Mouse (Mus musculus) midbrain, embryonic 16.5 days (tissue): ENCODE data around the gene Gm20388. TPM values are rescaled to one million over a fixed set of nuclear protein-coding genes. Genes with fewer than 3 reads are reported as not detected.

Source experiments
- ATAC-seq: fragments of 200-750 bp; cut with Nextera tagmentation; 2 replicates; pipeline ENCODE4 v1.8.0; 2017; ENCODE audit warnings: moderate TSS enrichment
- H3K27ac ChIP-seq: fragments of 300-500 bp; sonication (generic); 2 replicates; pipeline ENCODE4 v1.5.1; 2014; ENCODE audit warnings: mild to moderate bottlenecking, low read length, mixed read lengths
- H3K27me3 ChIP-seq: fragments of 300-500 bp; sonication (generic); 2 replicates; pipeline ENCODE4 v1.6.1; 2014; ENCODE audit warnings: low read depth, low read length, mixed read lengths; ENCODE audit not compliant: control insufficient read depth, insufficient read depth
- H3K36me3 ChIP-seq: fragments of 300-500 bp; sonication (generic); 2 replicates; pipeline ENCODE4 v1.6.1; 2014; ENCODE audit warnings: mild to moderate bottlenecking, low read length, moderate library complexity, mixed read lengths; ENCODE audit not compliant: control insufficient read depth, insufficient read depth
- H3K4me1 ChIP-seq: fragments of 300-500 bp; sonication (generic); 2 replicates; pipeline ENCODE4 v1.6.1; 2014; ENCODE audit warnings: mild to moderate bottlenecking, low read length, mixed read lengths; ENCODE audit not compliant: control insufficient read depth, insufficient read depth
- H3K4me2 ChIP-seq: fragments of 300-500 bp; sonication (generic); 2 replicates; pipeline ENCODE4 v1.6.1; 2014; ENCODE audit warnings: mild to moderate bottlenecking, low read length, mixed read lengths
- H3K4me3 ChIP-seq: fragments of 300-500 bp; sonication (generic); 2 replicates; pipeline ENCODE4 v1.5.1; 2014; ENCODE audit warnings: low read depth, mild to moderate bottlenecking, low read length, moderate library complexity, mixed read lengths
- H3K9ac ChIP-seq: fragments of 300-500 bp; sonication (generic); 2 replicates; pipeline ENCODE4 v1.6.1; 2014; ENCODE audit warnings: low read depth, low read length, mixed read lengths
- H3K9me3 ChIP-seq: fragments of 300-500 bp; sonication (generic); replicated peaks from 2 replicates; pipeline ENCODE4 v1.6.1; 2014; ENCODE audit warnings: mild to moderate bottlenecking, low read length, mixed read lengths; ENCODE audit not compliant: control insufficient read depth, poor library complexity, severe bottlenecking
- WGBS: fragments of 180-500 bp; shearing (Covaris S2); extraction: QIAGEN DNeasy Blood & Tissue Kit; methylation state at CpG from one replicate; pipeline ENCODE4 v1.1.7; 2014; 5-methylcytosine and 5-hydroxymethylcytosine counted together
- polyA plus RNA-seq: library from polyadenylated mRNA; unstranded; fragments of >200 nt; fragmentation: Nextera tagmentation; extraction: Ambion mirVana; gene quantifications from 2 replicates; pipeline ENCODE4 v1.2.1, GENCODE M21; 2015

Gm20388 gene
- polyA plus RNA-seq, 1 experiment from 2014 or later, result 7.5 TPM

- Histone ChIP-seq H3K36me3 (no peaks in the 10 kb centered on the region), H3K27ac (no peak overlapping the region), H3K9ac (no peak overlapping the region), H3K4me1 (no peaks in the 10 kb centered on the region), H3K9me3 (no peaks in the 10 kb centered on the region), H3K27me3 (peaks cover 1% of the 10 kb centered on the region), H3K4me2 (no peak overlapping the region), H3K4me3 (no peak overlapping the region)
- ATAC-seq, result no peak
- 12% methylated on average over 4 of the region's 4 CpGs for WGBS
Measured at GRCm38 (mm10) chr8:123110649-123111048, 3200.0 kb downstream of the Gm20388 start.

- Histone ChIP-seq H3K9me3 (no peaks in the 10 kb centered on the region), H3K27ac (no peak overlapping the region), H3K4me3 (no peak overlapping the region), H3K36me3 (no peaks in the 10 kb centered on the region), H3K4me2 (no peak overlapping the region), H3K4me1 (peaks cover 6% of the 10 kb centered on the region; the same call in 1 of the 2 replicates), H3K9ac (no peak overlapping the region), H3K27me3 (peaks cover 14% of the 10 kb centered on the region)
- ATAC-seq, result no peak
- 83% methylated on average over 9 of the region's 9 CpGs for WGBS
Measured at GRCm38 (mm10) chr8:123112892-123113291, 3202.3 kb downstream of the Gm20388 start.

DNA sequence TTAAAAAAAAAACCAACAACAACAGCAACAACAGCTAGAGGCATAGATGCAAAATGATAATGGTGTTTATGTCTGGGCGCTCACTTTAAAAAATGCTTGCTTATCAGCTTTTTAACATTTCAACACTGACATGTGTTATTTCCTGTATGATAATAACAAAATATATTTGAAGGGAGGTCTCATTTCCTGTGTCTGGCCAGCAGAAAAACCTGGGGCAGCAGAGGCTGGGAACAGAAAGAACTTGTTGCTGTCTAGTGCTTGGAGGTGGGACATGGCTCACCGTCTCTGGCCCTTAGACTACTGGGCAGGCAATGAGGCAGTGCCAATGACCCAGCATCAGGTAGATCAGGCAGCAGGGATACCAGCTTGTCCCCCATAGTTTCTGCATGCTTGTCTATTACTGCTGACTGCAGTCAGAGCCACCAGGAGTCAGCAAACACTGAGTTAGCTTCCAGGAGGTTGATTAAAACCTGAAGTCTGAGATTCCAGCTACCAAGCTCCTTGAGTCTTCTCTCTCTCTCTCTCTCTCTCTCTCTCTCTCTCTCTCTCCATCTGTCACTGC, 3203.3 kb downstream of the Gm20388 start:
- peaks cover 24% of the 10 kb centered on the region for H3K27me3 ChIP-seq
- ATAC-seq, result no peak
- H3K4me1 ChIP-seq, result peaks cover 8% of the 10 kb centered on the region; the same call in 1 of the 2 replicates
- H3K9me3 ChIP-seq, result no peaks in the 10 kb centered on the region
- H3K4me3 ChIP-seq, result no peak overlapping the region
- H3K4me2 ChIP-seq, result no peak overlapping the region
- 71% methylated on average over 2 of the region's 2 CpGs for WGBS
- H3K36me3 ChIP-seq, result no peaks in the 10 kb centered on the region
- no peak overlapping the region for H3K27ac ChIP-seq
- no peak overlapping the region for H3K9ac ChIP-seq

GRCm38 (mm10) chr8:123114644-123115043, 3204.0 kb downstream of the Gm20388 start:
- ATAC-seq, result no peak
- Histone ChIP-seq H3K4me1 (peaks cover 8% of the 10 kb centered on the region; the same call in 1 of the 2 replicates), H3K9me3 (no peaks in the 10 kb centered on the region), H3K27me3 (peaks cover 31% of the 10 kb centered on the region), H3K9ac (no peak overlapping the region), H3K27ac (no peak overlapping the region), H3K4me2 (no peak overlapping the region), H3K4me3 (no peak overlapping the region), H3K36me3 (no peaks in the 10 kb centered on the region)
- 51% methylated on average over 3 of the region's 3 CpGs for WGBS

- H3K27me3 ChIP-seq, result peaks cover 32% of the 10 kb centered on the region
- H3K36me3 ChIP-seq, result no peaks in the 10 kb centered on the region
- peak within 1 kb of the TSS; percentile 88 for H3K4me2 ChIP-seq
- H3K9me3 ChIP-seq, result no peaks in the 10 kb centered on the region
- H3K9ac ChIP-seq, result peak within 1 kb of the TSS; percentile 70
- under 1% methylated on average over 49 of the region's 51 CpGs for WGBS
- H3K4me1 ChIP-seq, result peaks cover 8% of the 10 kb centered on the region; the same call in 1 of the 2 replicates
- no peak within 1 kb of the TSS for H3K27ac ChIP-seq
- ATAC-seq, result 0 out of 2 replicates have a peak, but pooled peaks have one; percentile 36
- H3K4me3 ChIP-seq, result peak within 1 kb of the TSS; percentile 55
Measured at GRCm38 (mm10) chr8:123117127-123117731, 3206.6 kb downstream of the Gm20388 start, which contains the start of gene Cpne7. Gene Cpne7, plus strand, starts transcription at chr8:123117374.

GRCm38 (mm10) chr8:123117744-123118143, 3207.1 kb downstream of the Gm20388 start:
- Histone ChIP-seq H3K4me1 (peaks cover 8% of the 10 kb centered on the region; the same call in 1 of the 2 replicates), H3K4me2 (peak overlapping the region; percentile 88), H3K27me3 (peaks cover 32% of the 10 kb centered on the region), H3K36me3 (no peaks in the 10 kb centered on the region), H3K9ac (peak overlapping the region; percentile 70), H3K27ac (no peak overlapping the region), H3K9me3 (no peaks in the 10 kb centered on the region), H3K4me3 (peak overlapping the region; percentile 55)
- 1% methylated on average over 17 of the region's 17 CpGs for WGBS
- no peak for ATAC-seq

DNA sequence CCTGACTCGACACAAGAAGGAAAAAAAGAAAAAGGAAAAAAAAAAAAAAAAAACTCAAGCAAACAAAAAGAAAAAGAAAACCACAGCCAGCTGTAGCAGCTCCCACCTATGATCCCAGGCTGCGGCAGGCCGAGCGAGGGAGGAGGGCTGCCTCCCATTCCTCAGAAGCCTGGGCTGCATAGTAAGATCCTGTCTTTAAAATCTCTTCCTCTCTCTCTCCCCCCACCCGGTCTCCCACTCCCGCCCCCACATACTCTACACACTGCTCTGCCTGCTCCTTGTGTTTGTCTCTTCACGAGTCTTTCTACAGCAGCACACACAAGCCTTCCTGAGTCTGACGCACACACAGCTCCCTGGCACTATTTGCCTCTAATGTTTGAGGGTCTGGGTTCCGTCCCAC, 3211.4 kb downstream of the Gm20388 start:
- Histone ChIP-seq H3K9ac (no peak overlapping the region), H3K27ac (no peak overlapping the region), H3K4me3 (no peak overlapping the region), H3K9me3 (no peaks in the 10 kb centered on the region), H3K4me1 (peaks cover 8% of the 10 kb centered on the region; the same call in 1 of the 2 replicates), H3K27me3 (peaks cover 26% of the 10 kb centered on the region), H3K36me3 (no peaks in the 10 kb centered on the region), H3K4me2 (no peak overlapping the region)
- ATAC-seq, result no peak
- 75% methylated on average over 9 of the region's 9 CpGs for WGBS

GRCm38 (mm10) chr8:123122670-123123069, 3212.0 kb downstream of the Gm20388 start:
- Histone ChIP-seq H3K4me2 (no peak overlapping the region), H3K4me3 (no peak overlapping the region), H3K9me3 (no peaks in the 10 kb centered on the region), H3K27me3 (peaks cover 28% of the 10 kb centered on the region), H3K4me1 (peaks cover 4% of the 10 kb centered on the region; the same call in 1 of the 2 replicates), H3K36me3 (no peaks in the 10 kb centered on the region), H3K27ac (no peak overlapping the region), H3K9ac (no peak overlapping the region)
- no peak for ATAC-seq
- WGBS, result 76% methylated on average over 5 of the region's 5 CpGs

GRCm38 (mm10) chr8:123126193-123126816, 3215.7 kb downstream of the Gm20388 start:
- no peak for ATAC-seq
- no peaks in the 10 kb centered on the region for H3K4me1 ChIP-seq
- no peak overlapping the region for H3K4me2 ChIP-seq
- H3K36me3 ChIP-seq, result no peaks in the 10 kb centered on the region
- no peak overlapping the region for H3K27ac ChIP-seq
- WGBS, result 7% methylated on average over 19 of the region's 19 CpGs
- H3K9ac ChIP-seq, result no peak overlapping the region
- peaks cover 10% of the 10 kb centered on the region; the same call in 1 of the 2 replicates for H3K27me3 ChIP-seq
- no peak overlapping the region for H3K4me3 ChIP-seq
- no peaks in the 10 kb centered on the region for H3K9me3 ChIP-seq
